In genomic region chrX:155171754-155172153, GRCm38 (mm10) we compare ENCODE assay signal across 23 mouse cellular contexts. TPM values are rescaled to one million over a fixed set of nuclear protein-coding genes. Genes with fewer than 3 reads are reported as not detected.
A peak's percentile ranks its signal among the peaks of the same experiment; 100 is the strongest.
DNase-seq lines count a peak whose midpoint lies in the region; ATAC-seq lines count a peak whose summit lies in the region.
"Had no signal": no experiment of that assay in that cellular context is flagged by ENCODE, and none has a peak within 500 bp of the region (broad histone marks: within the 10 kb centered on the region; RNA-seq: fewer than 3 reads in every experiment).

No protein-coding gene starts in this region.

- intact Hi-C loops in left cerebral cortex, postnatal 36 days (cut with DNase I): no loop called here

- no peak for DNase-seq in heart, adult 11 months
- DNase-seq in embryo, embryonic 10 days (ENCODE audit: low spot score): no peak
- no peak for DNase-seq in left cerebral cortex, postnatal 36 days (ENCODE audit: low spot score in 2 of 2)
- DNase-seq: adrenal gland, adult 8-10 months; adrenal gland, postnatal 14 days; adrenal gland, postnatal 36 days; cerebellum, adult 11 months; cerebellum, adult 18-20 months; cerebellum, adult 8-10 months; cerebellum, postnatal 14 days; cerebellum, postnatal 36 days; forebrain, postnatal 0 days had no signal

- peak; percentile 54 for ATAC-seq in granulocyte monocyte progenitor cell, adult 5-6 weeks (replicated peaks; ENCODE audit: poor library complexity, severe bottlenecking)
- ATAC-seq in megakaryocyte, adult 5-6 weeks (ENCODE audit: poor library complexity, severe bottlenecking): peak; percentile 43; the same call in 1 of the 2 replicates
- ATAC-seq: activated CD4-positive, CD25-positive, alpha-beta regulatory T cell, adult 4 months; CD4-positive, CD25-positive, alpha-beta regulatory T cell, adult 4 months; forebrain, embryonic 13.5 days; forebrain, embryonic 15.5 days; forebrain, postnatal 0 days; Patski had no signal

RNA-seq across cellular contexts. Expression of gene Cldn34b2, which starts 43.5 kb away (rescaled TPM):
- total RNA-seq in granulocyte monocyte progenitor cell, adult 5-6 weeks (2014; fragmentation: Nextera tagmentation): not detected in 2 replicates
- total RNA-seq in granulocyte monocyte progenitor cell, adult 5-6 weeks (2017): not detected in 2 replicates
- total RNA-seq in megakaryocyte, adult 5-6 weeks (2015): not detected in 2 replicates
- total RNA-seq in megakaryocyte, adult 5-6 weeks (2017): not detected in 2 replicates
- total RNA-seq in left cerebral cortex, postnatal 36 days (2021): not detected
- total RNA-seq: adrenal gland, adult 18-20 months; adrenal gland, adult 8-10 months; adrenal gland, postnatal 14 days; adrenal gland, postnatal 36 days; CH12.LX; common myeloid progenitor, adult 5-6 weeks; forebrain, postnatal 0 days; G1E had no signal

RNA-seq across cellular contexts. Expression of gene Sat1, which starts 44.5 kb away (rescaled TPM):
- total RNA-seq in granulocyte monocyte progenitor cell, adult 5-6 weeks (2014; fragmentation: Nextera tagmentation): 129 and 147 TPM in 2 replicates
- 321 and 354 TPM in 2 replicates for total RNA-seq in granulocyte monocyte progenitor cell, adult 5-6 weeks (2017)
- 801 and 834 TPM in 2 replicates for total RNA-seq in megakaryocyte, adult 5-6 weeks (2015)
- total RNA-seq in megakaryocyte, adult 5-6 weeks (2017): 703 and 873 TPM in 2 replicates
- 10 to 100 TPM; 60.9 to 66.2 TPM for total RNA-seq in left cerebral cortex, postnatal 36 days (2021)
